Mouse (Mus musculus) olfactory bulb, adult 2 months (tissue): Measurements from ENCODE around the gene Zfp148.

Experiments
- CTCF ChIP-seq: fragments of 200-500 bp; IDR thresholded peaks from 2 replicates; pipeline ENCODE4 v1.5.1; 2012; ENCODE audit warnings: low read depth, mild to moderate bottlenecking, low read length, moderate library complexity; ENCODE audit not compliant: insufficient read depth
- POLR2A ChIP-seq: fragments of 200-500 bp; IDR thresholded peaks from 2 replicates; pipeline ENCODE4 v1.6.1; 2012; ENCODE audit warnings: mild to moderate bottlenecking, low read depth, low read length, moderate library complexity; ENCODE audit not compliant: insufficient read depth

DNA sequence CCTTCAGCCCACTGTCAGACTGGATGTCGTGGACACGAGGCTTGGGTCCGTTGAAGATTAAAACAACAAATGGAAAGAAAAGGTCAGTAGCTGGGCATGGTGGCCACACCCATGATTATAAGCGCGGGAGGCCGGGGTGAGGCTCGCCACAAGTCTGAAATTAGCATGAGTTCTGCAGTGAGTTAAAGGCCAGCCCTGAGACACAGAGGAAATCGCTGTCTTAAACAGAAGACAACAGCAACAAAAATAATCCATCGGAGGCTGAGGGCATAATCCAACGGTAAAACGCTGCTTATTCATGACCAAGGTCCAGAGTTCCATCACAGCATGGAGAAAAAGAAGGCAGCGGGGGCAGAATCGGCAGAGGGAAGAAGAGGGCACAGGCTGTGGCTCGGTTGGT, 47.6 kb upstream of the Zfp148 start:
- TF ChIP-seq CTCF (no peak), POLR2A (no peak)
